Mouse (Mus musculus) kidney, adult 2 months (tissue): ENCODE measurements around the gene Arid2.

Experiments used
- CTCF ChIP-seq: fragments of 200-500 bp; conservative IDR thresholded peaks from 2 replicates; pipeline ENCODE4 v1.5.1; 2011; ENCODE audit warnings: low read depth, mild to moderate bottlenecking, control low read depth, low read length, moderate library complexity, mixed read lengths; ENCODE audit not compliant: insufficient read depth, insufficient read length
- POLR2A ChIP-seq: fragments of 200-500 bp; IDR thresholded peaks from one replicate; pipeline ENCODE4 v1.6.1; 2011; ENCODE audit warnings: low read depth, low read length, control low read depth

GRCm38 (mm10) chr15:96268610-96269009, 18.7 kb upstream of the Arid2 start:
- TF ChIP-seq CTCF (no peak), POLR2A (no peak)
